Mouse (Mus musculus) cortical plate, adult 2 months (tissue): Measurements from ENCODE around the gene F3.

Experiments
- CTCF ChIP-seq: fragments of 200-500 bp; IDR thresholded peaks from 2 replicates; pipeline ENCODE4 v1.5.1; 2011; ENCODE audit warnings: mild to moderate bottlenecking, control low read depth, low read length; ENCODE audit not compliant: insufficient read depth; ENCODE audit errors: extremely low read depth
- POLR2A ChIP-seq: fragments of 200-500 bp; IDR thresholded peaks from 2 replicates; pipeline ENCODE4 v1.6.1; 2011; ENCODE audit warnings: mild to moderate bottlenecking, low read length, control low read depth; ENCODE audit not compliant: insufficient read depth; ENCODE audit errors: extremely low read depth

GRCm38 (mm10) chr3:121721691-121722070 is 1.7 kb upstream of the F3 start:
- TF ChIP-seq POLR2A (no peak), CTCF (no peak)
